Mouse (Mus musculus): ENCODE measurements around the gene Pex12. TPM values are rescaled to one million over a fixed set of nuclear protein-coding genes. Genes with fewer than 3 reads are reported as not detected.

Gene Pex12
- total and polyA plus RNA-seq, 3 experiments, result 8.2 to 11.8 TPM; not detected in 1

- peak; percentile 32; the same call in 1 of the 2 replicates for TF ChIP-seq MYB (IDR thresholded peaks at IDR 0.05; ENCODE audit: low read depth, low read length)
- TF ChIP-seq TAL1 (IDR thresholded peaks at IDR 0.05; ENCODE audit: low read length), result no peak
- no peak for TF ChIP-seq KAT2A (conservative IDR thresholded peaks at IDR 0.05; ENCODE audit: low read depth, low read length)
- TF ChIP-seq ETS1 (IDR thresholded peaks at IDR 0.05; ENCODE audit: low read depth, low read length), result no peak
- TF ChIP-seq BHLHE40 (IDR thresholded peaks at IDR 0.05; ENCODE audit: borderline replicate concordance, low read depth, low read length), result no peak
- peak; percentile 50 for TF ChIP-seq SIN3A (IDR thresholded peaks at IDR 0.05; ENCODE audit: low read length)
- no peak for TF ChIP-seq UBTF (IDR thresholded peaks at IDR 0.05; ENCODE audit: borderline replicate concordance, insufficient read depth, low read depth, low read length)
- peak; percentile 50; the same call in 1 of the 2 replicates for TF ChIP-seq MYC (IDR thresholded peaks at IDR 0.05; ENCODE audit: low read depth, low read length)
- TF ChIP-seq HCFC1 (IDR thresholded peaks at IDR 0.05; ENCODE audit: low read depth, low read length), result peak; percentile 60; the same call in 1 of the 2 replicates
- no peak for TF ChIP-seq TCF12 (IDR thresholded peaks at IDR 0.05; ENCODE audit: low read depth, low read length)
- TF ChIP-seq ZKSCAN1 (IDR thresholded peaks at IDR 0.05; ENCODE audit: low read depth, low read length), result no peak
- 0 out of 2 replicates have a peak, but pooled peaks have one; percentile 26 for TF ChIP-seq TBP (IDR thresholded peaks at IDR 0.05; ENCODE audit: low read depth, low read length)
- TF ChIP-seq ELF1 (IDR thresholded peaks at IDR 0.05; ENCODE audit: low read depth, low read length), result no peak
- peak; percentile 60 for TF ChIP-seq RAD21 (IDR thresholded peaks at IDR 0.05; ENCODE audit: low read depth, low read length)
- no peak for TF ChIP-seq MAZ (IDR thresholded peaks at IDR 0.05; ENCODE audit: low read depth, low read length)
- peak; percentile 80 for TF ChIP-seq GATA1 (IDR thresholded peaks at IDR 0.05; ENCODE audit: low read depth, low read length)
- TF ChIP-seq E2F4 (IDR thresholded peaks at IDR 0.05; ENCODE audit: borderline replicate concordance, low read depth, low read length), result no peak
- no peak for TF ChIP-seq USF1 (IDR thresholded peaks at IDR 0.05; ENCODE audit: low read depth, low read length)
- TF ChIP-seq JUND (IDR thresholded peaks at IDR 0.05; ENCODE audit: low read depth, low read length), result no peak
Observed at GRCm38 (mm10) chr11:83271951-83272843, 30.2 kb downstream of the Pex12 start (continued).

- peaks cover 0 to 18% of the 10 kb centered on the region in 2 experiments; a peak in 2 of 4 replicates for H3K4me1 ChIP-seq (ENCODE audit: control insufficient read depth in 1 of 2, insufficient read depth in 2 of 2, low read length in 2 of 2)
- peak overlapping the region; percentile 96 for H3K27ac ChIP-seq (ENCODE audit: control insufficient read depth, low read depth, low read length)
- H3K27me3 ChIP-seq (ENCODE audit: control insufficient read depth in 1 of 2, insufficient read depth in 2 of 2, low read length in 2 of 2), result no peaks in the 10 kb centered on the region
- TF ChIP-seq BHLHE40 (IDR thresholded peaks at IDR 0.05; ENCODE audit: borderline replicate concordance, low read depth, low read length) (no peak), CHD1 (IDR thresholded peaks at IDR 0.05; ENCODE audit: low read depth, low read length) (no peak), GATA1 (IDR thresholded peaks at IDR 0.05; ENCODE audit: low read depth, low read length) (peak; percentile 50), POLR2AphosphoS2 (IDR thresholded peaks at IDR 0.05; ENCODE audit: low read length) (peak; percentile 100), GABPA (IDR thresholded peaks at IDR 0.05; ENCODE audit: low read depth, low read length) (no peak), MAFK (IDR thresholded peaks at IDR 0.05; ENCODE audit: borderline replicate concordance, low read depth, low read length) (no peak), SMC3 (IDR thresholded peaks at IDR 0.05; ENCODE audit: low read depth, low read length) (no peak), ZNF384 (IDR thresholded peaks at IDR 0.05; ENCODE audit: low read depth, low read length) (peak; percentile 54; the same call in 1 of the 2 replicates), KAT2A (conservative IDR thresholded peaks at IDR 0.05; ENCODE audit: low read depth, low read length) (no peak; the same call in 1 of the 2 replicates), TAL1 (IDR thresholded peaks at IDR 0.05; ENCODE audit: low read length) (no peak), MAZ (IDR thresholded peaks at IDR 0.05; ENCODE audit: low read depth, low read length) (no peak), EP300 (IDR thresholded peaks at IDR 0.05; ENCODE audit: low read depth in 1 of 2, low read length in 2 of 2) (no peak; a peak in 1 of 4 replicates), MEF2A (IDR thresholded peaks at IDR 0.05; ENCODE audit: extremely low read depth, insufficient replicate concordance, low read depth, low read length, poor library complexity, severe bottlenecking) (peak; percentile 56; the same call in 1 of the 2 replicates), ETS1 (IDR thresholded peaks at IDR 0.05; ENCODE audit: low read depth, low read length) (peak; percentile 94), MYB (IDR thresholded peaks at IDR 0.05; ENCODE audit: low read depth, low read length) (no peak), POLR2A (IDR thresholded peaks at IDR 0.05; ENCODE audit: control insufficient read depth in 1 of 2, insufficient read depth in 1 of 2, low read depth in 1 of 2, low read length in 2 of 2, poor library complexity in 1 of 2) (peak; percentile 93 to 100), RAD21 (IDR thresholded peaks at IDR 0.05; ENCODE audit: low read depth, low read length) (no peak), E2F4 (IDR thresholded peaks at IDR 0.05; ENCODE audit: borderline replicate concordance, low read depth, low read length) (no peak), TCF12 (IDR thresholded peaks at IDR 0.05; ENCODE audit: low read depth, low read length) (peak; percentile 73), MAX (IDR thresholded peaks at IDR 0.05; ENCODE audit: low read length) (no peak), MYC (IDR thresholded peaks at IDR 0.05; ENCODE audit: low read depth, low read length) (peak; percentile 85)
Observed at GRCm38 (mm10) chr11:83271151-83271950, 31.0 kb downstream of the Pex12 start.

More at GRCm38 (mm10) chr11:83271151-83271950, 31.0 kb downstream of the Pex12 start:
- no peaks in the 10 kb centered on the region for H3K9me3 ChIP-seq (replicated peaks; ENCODE audit: insufficient read depth, low read length)
- H3K36me3 ChIP-seq (ENCODE audit: control insufficient read depth in 1 of 2, insufficient read depth in 2 of 2, low read length in 2 of 2), result peaks cover 0 to 8% of the 10 kb centered on the region in 2 experiments; a peak in 1 of 4 replicates
- peak overlapping the region; percentile 67 to 85 for H3K4me3 ChIP-seq (ENCODE audit: control insufficient read depth in 1 of 2, insufficient read depth in 1 of 2, low read depth in 2 of 2, low read length in 2 of 2)
- no peaks in the 10 kb centered on the region for H3K79me2 ChIP-seq (ENCODE audit: control insufficient read depth, insufficient read depth, low read length, poor library complexity)
- DNase-seq (ENCODE audit: low read depth, low spot score), result peak; percentile 99
- H3K9ac ChIP-seq (ENCODE audit: control insufficient read depth, low read depth, low read length, poor library complexity, severe bottlenecking), result peak overlapping the region; percentile 73
